Mouse (Mus musculus) E14TG2a.4 (cell line): ENCODE results near the gene Rb1.

Experiments used
- CTCF ChIP-seq: conservative IDR thresholded peaks from 2 replicates; pipeline ENCODE4 v1.5.1; 2014; ENCODE audit warnings: low read length
- NANOG ChIP-seq: IDR thresholded peaks from 2 replicates; pipeline ENCODE4 v1.6.1; 2014; ENCODE audit warnings: borderline replicate concordance, low read length, mixed read lengths
- POU5F1 ChIP-seq: IDR thresholded peaks from 2 replicates; pipeline ENCODE4 v1.6.1; 2014; ENCODE audit warnings: low read length, borderline replicate concordance

DNA sequence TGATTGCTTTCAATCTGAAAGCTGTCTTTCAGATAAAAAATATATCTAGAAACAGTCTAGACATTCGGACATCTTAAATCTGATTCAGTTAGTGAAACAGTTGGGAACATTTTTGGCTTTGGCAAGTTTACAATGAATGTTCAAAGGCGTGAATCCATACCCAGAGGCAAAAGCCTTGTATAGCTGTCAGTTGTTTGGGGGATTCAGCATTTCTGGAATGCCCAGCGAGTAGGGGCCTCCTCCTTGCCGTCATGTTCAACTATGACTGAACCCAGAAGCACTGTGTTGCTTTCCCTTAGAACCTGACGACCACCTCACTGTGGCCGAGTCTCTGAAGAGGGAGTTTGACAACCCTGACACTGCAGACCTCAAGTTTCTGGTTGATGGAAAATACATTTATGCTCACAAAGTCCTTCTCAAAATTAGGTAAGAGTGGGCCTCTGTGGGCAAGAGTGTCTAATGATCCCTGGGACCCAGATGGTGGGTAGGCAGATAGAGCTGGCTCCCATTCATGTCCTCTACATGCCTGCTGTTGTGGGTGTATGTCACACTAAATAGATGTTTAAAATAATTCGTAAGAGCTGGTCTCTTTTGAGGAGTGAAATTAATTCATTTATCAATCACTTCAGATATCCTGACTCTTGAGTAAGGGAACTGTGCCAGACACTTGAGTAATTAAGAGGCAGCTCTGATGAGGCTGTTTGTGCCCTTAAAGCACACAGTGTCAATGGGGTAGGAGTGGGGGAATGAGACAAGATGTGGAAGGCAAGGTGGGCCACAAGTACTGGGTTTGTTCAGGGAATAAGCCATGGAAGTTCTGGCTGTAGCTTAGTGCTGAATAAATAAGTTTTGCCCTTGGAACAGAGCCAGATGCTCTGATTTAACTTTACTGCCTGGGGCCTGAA, 151.3 kb downstream of the Rb1 start:
- TF ChIP-seq CTCF (no peak), NANOG (no peak), POU5F1 (no peak)
